Mouse (Mus musculus): ENCODE data around the gene Mbnl2. TPM values are rescaled to one million over a fixed set of nuclear protein-coding genes. Genes with fewer than 3 reads are reported as not detected.

Mbnl2 gene
- total and polyA plus RNA-seq, 3 experiments, result 5.6 to 8.6 TPM; not detected in 1

- no peak for TF ChIP-seq TBP (IDR thresholded peaks at IDR 0.05; ENCODE audit: low read depth, low read length)
- no peak for TF ChIP-seq EP300 (IDR thresholded peaks at IDR 0.05; ENCODE audit: low read depth in 1 of 2, low read length in 2 of 2)
- no peak for TF ChIP-seq MYC (IDR thresholded peaks at IDR 0.05; ENCODE audit: low read depth, low read length)
- TF ChIP-seq SMC3 (IDR thresholded peaks at IDR 0.05; ENCODE audit: low read depth, low read length), result no peak
- TF ChIP-seq JUND (IDR thresholded peaks at IDR 0.05; ENCODE audit: low read depth, low read length), result no peak
- TF ChIP-seq RCOR1 (IDR thresholded peaks at IDR 0.05; ENCODE audit: low read depth, low read length), result no peak
- TF ChIP-seq GABPA (IDR thresholded peaks at IDR 0.05; ENCODE audit: low read depth, low read length), result no peak
- no peak for TF ChIP-seq RAD21 (IDR thresholded peaks at IDR 0.05; ENCODE audit: low read depth, low read length)
- TF ChIP-seq MAZ (IDR thresholded peaks at IDR 0.05; ENCODE audit: low read depth, low read length), result no peak
- no peak for TF ChIP-seq MYB (IDR thresholded peaks at IDR 0.05; ENCODE audit: low read depth, low read length)
- TF ChIP-seq USF2 (IDR thresholded peaks at IDR 0.05; ENCODE audit: borderline replicate concordance in 1 of 2, insufficient read depth in 1 of 2, low read depth in 1 of 2, low read length in 2 of 2), result no peak
- no peak for TF ChIP-seq ELF1 (IDR thresholded peaks at IDR 0.05; ENCODE audit: low read depth, low read length)
- TF ChIP-seq UBTF (IDR thresholded peaks at IDR 0.05; ENCODE audit: borderline replicate concordance, insufficient read depth, low read depth, low read length), result no peak
- TF ChIP-seq SIN3A (IDR thresholded peaks at IDR 0.05; ENCODE audit: low read length), result no peak
- no peak for TF ChIP-seq HCFC1 (IDR thresholded peaks at IDR 0.05; ENCODE audit: low read depth, low read length)
- no peak for TF ChIP-seq MXI1 (IDR thresholded peaks at IDR 0.05; ENCODE audit: low read depth, low read length)
- no peak for TF ChIP-seq MAX (IDR thresholded peaks at IDR 0.05; ENCODE audit: low read length)
- no peaks in the 10 kb centered on the region for H3K36me3 ChIP-seq (ENCODE audit: control insufficient read depth in 1 of 2, insufficient read depth in 2 of 2, low read length in 2 of 2)
- H3K27me3 ChIP-seq (ENCODE audit: control insufficient read depth in 1 of 2, insufficient read depth in 2 of 2, low read length in 2 of 2), result no peaks in the 10 kb centered on the region
Measured at GRCm38 (mm10) chr14:120428497-120428896, 153.0 kb downstream of the Mbnl2 start.

GRCm38 (mm10) chr14:120432773-120433172, 157.3 kb downstream of the Mbnl2 start:
- TF ChIP-seq ZC3H11A (IDR thresholded peaks at IDR 0.05; ENCODE audit: low read depth, low read length) (peak; percentile 25; the same call in 1 of the 2 replicates), MAX (IDR thresholded peaks at IDR 0.05; ENCODE audit: low read length) (no peak), BHLHE40 (IDR thresholded peaks at IDR 0.05; ENCODE audit: borderline replicate concordance, low read depth, low read length) (no peak), SMC3 (IDR thresholded peaks at IDR 0.05; ENCODE audit: low read depth, low read length) (peak; percentile 56), UBTF (IDR thresholded peaks at IDR 0.05; ENCODE audit: borderline replicate concordance, insufficient read depth, low read depth, low read length) (no peak), RAD21 (IDR thresholded peaks at IDR 0.05; ENCODE audit: low read depth, low read length) (peak; percentile 57), RCOR1 (IDR thresholded peaks at IDR 0.05; ENCODE audit: low read depth, low read length) (no peak), MEF2A (IDR thresholded peaks at IDR 0.05; ENCODE audit: extremely low read depth, insufficient replicate concordance, low read depth, low read length, poor library complexity, severe bottlenecking) (no peak), ZNF384 (IDR thresholded peaks at IDR 0.05; ENCODE audit: low read depth, low read length) (no peak), CTCF (IDR thresholded peaks at IDR 0.05 in 2 of 3, conservative IDR thresholded peaks at IDR 0.05 in 1 of 3; ENCODE audit: control insufficient read depth in 1 of 3, insufficient read depth in 1 of 3, low read depth in 2 of 3, low read length in 3 of 3, poor library complexity in 1 of 3, severe bottlenecking in 1 of 3) (peak; percentile 29 to 56 (median 29); a peak in 5 of 6 replicates), ELF1 (IDR thresholded peaks at IDR 0.05; ENCODE audit: low read depth, low read length) (no peak), KAT2A (conservative IDR thresholded peaks at IDR 0.05; ENCODE audit: low read depth, low read length) (no peak)
- no peaks in the 10 kb centered on the region for H3K36me3 ChIP-seq (ENCODE audit: control insufficient read depth in 1 of 2, insufficient read depth in 2 of 2, low read length in 2 of 2)

More at GRCm38 (mm10) chr14:120428497-120428896, 153.0 kb downstream of the Mbnl2 start:
- DNase-seq (ENCODE audit: low read depth, low spot score), result no peak
- no peaks in the 10 kb centered on the region for H3K79me2 ChIP-seq (ENCODE audit: control insufficient read depth, insufficient read depth, low read length, poor library complexity)
- no peak overlapping the region for H3K4me3 ChIP-seq (ENCODE audit: control insufficient read depth in 1 of 2, insufficient read depth in 1 of 2, low read depth in 2 of 2, low read length in 2 of 2)
- H3K9ac ChIP-seq (ENCODE audit: control insufficient read depth, low read depth, low read length, poor library complexity, severe bottlenecking), result no peak overlapping the region
- H3K27ac ChIP-seq (ENCODE audit: control insufficient read depth, low read depth, low read length), result no peak overlapping the region
- H3K4me1 ChIP-seq (ENCODE audit: control insufficient read depth in 1 of 2, insufficient read depth in 2 of 2, low read length in 2 of 2), result no peaks in the 10 kb centered on the region
- H3K9me3 ChIP-seq (replicated peaks; ENCODE audit: insufficient read depth, low read length), result no peaks in the 10 kb centered on the region

More at GRCm38 (mm10) chr14:120432773-120433172, 157.3 kb downstream of the Mbnl2 start:
- Histone ChIP-seq H3K27me3 (ENCODE audit: control insufficient read depth in 1 of 2, insufficient read depth in 2 of 2, low read length in 2 of 2) (no peaks in the 10 kb centered on the region), H3K9ac (ENCODE audit: control insufficient read depth, low read depth, low read length, poor library complexity, severe bottlenecking) (no peak overlapping the region), H3K9me3 (replicated peaks; ENCODE audit: insufficient read depth, low read length) (no peaks in the 10 kb centered on the region), H3K4me3 (ENCODE audit: control insufficient read depth in 1 of 2, insufficient read depth in 1 of 2, low read depth in 2 of 2, low read length in 2 of 2) (no peak overlapping the region), H3K27ac (ENCODE audit: control insufficient read depth, low read depth, low read length) (no peak overlapping the region), H3K79me2 (ENCODE audit: control insufficient read depth, insufficient read depth, low read length, poor library complexity) (no peaks in the 10 kb centered on the region), H3K4me1 (ENCODE audit: control insufficient read depth in 1 of 2, insufficient read depth in 2 of 2, low read length in 2 of 2) (no peaks in the 10 kb centered on the region)
- DNase-seq (ENCODE audit: low read depth, low spot score), result peak; percentile 27

Data from MEL (cell line).